Mouse (Mus musculus) liver, embryonic 14.5 days (tissue): ENCODE results near the gene March11.

ENCODE experiments used
- CTCF ChIP-seq: IDR thresholded peaks from 2 replicates; pipeline ENCODE4 v1.5.1; 2016; ENCODE audit warnings: antibody characterized with exemption, low read depth, control low read depth
- EP300 ChIP-seq: IDR thresholded peaks from 2 replicates; pipeline ENCODE4 v1.6.1; 2016; ENCODE audit warnings: antibody characterized with exemption, low read depth

- no peak for TF ChIP-seq CTCF
- no peak for TF ChIP-seq EP300
These were observed 28.9 kb downstream of the March11 start for GRCm38 (mm10) chr15:26337775-26338174.
